ENCODE assay signal across 11 mouse cellular contexts in the genomic region with DNA sequence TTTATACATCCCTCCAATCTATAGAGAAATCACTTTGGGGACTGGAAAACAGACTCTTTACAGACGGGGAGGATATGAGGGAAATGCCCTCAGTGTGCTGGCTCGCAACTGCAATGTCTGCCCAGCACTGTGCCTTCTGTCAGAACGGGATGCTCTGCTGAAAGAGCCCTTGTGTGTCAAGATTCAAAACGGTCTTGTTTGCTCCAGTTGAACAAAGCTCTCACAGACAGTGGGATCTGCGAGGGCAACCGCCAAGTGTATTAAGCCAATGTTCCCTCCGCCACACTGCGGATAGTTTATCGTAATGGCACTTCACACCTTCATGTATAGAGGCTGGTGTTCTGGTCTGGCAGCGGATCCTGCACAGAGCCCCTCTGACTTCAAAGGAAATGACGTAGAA. TPM values are rescaled to one million over a fixed set of nuclear protein-coding genes. Genes with fewer than 3 reads are reported as not detected.
DNase-seq lines count a peak whose midpoint lies in the region; ATAC-seq lines count a peak whose summit lies in the region.
"Had no signal": no experiment of that assay in that cellular context is flagged by ENCODE, and none has a peak within 500 bp of the region (broad histone marks: within the 10 kb centered on the region; RNA-seq: fewer than 3 reads in every experiment).

No protein-coding gene starts in this region.

- H3K4me1 ChIP-seq in heart, embryonic 15.5 days (replicated peaks): peaks cover 5% of the 10 kb centered on the region
- no peaks in the 10 kb centered on the region for H3K4me1 ChIP-seq in midbrain, embryonic 14.5 days (ENCODE audit: control insufficient read depth, insufficient read depth, low read length)
- no peaks in the 10 kb centered on the region for H3K4me1 ChIP-seq in midbrain, embryonic 13.5 days (replicated peaks)
- no peaks in the 10 kb centered on the region; the same call in 1 of the 2 replicates for H3K4me1 ChIP-seq in embryonic facial prominence, embryonic 14.5 days (ENCODE audit: control insufficient read depth, insufficient read depth, low read length)
- H3K4me1 ChIP-seq in neural tube, embryonic 13.5 days (replicated peaks): 0 out of 2 replicates have a peak, but pooled peaks cover 5% of the 10 kb centered on the region

- 28% methylated on average over 11 of the region's 11 CpGs for WGBS in heart, embryonic 15.5 days
- WGBS in midbrain, embryonic 14.5 days: 63% methylated on average over 11 of the region's 11 CpGs
- WGBS in midbrain, embryonic 13.5 days: 70% methylated on average over 11 of the region's 11 CpGs
- 42% methylated on average over 11 of the region's 11 CpGs for WGBS in embryonic facial prominence, embryonic 14.5 days
- WGBS in neural tube, embryonic 13.5 days: 41% methylated on average over 11 of the region's 11 CpGs

- H3K9me3 ChIP-seq in heart, embryonic 15.5 days (replicated peaks): no peaks in the 10 kb centered on the region
- no peaks in the 10 kb centered on the region for H3K9me3 ChIP-seq in midbrain, embryonic 14.5 days (ENCODE audit: control insufficient read depth, low read length)
- H3K9me3 ChIP-seq in midbrain, embryonic 13.5 days: no peaks in the 10 kb centered on the region
- H3K9me3 ChIP-seq in embryonic facial prominence, embryonic 14.5 days (ENCODE audit: control insufficient read depth, low read length): no peaks in the 10 kb centered on the region
- H3K9me3 ChIP-seq in neural tube, embryonic 13.5 days: no peaks in the 10 kb centered on the region

- H3K27me3 ChIP-seq in heart, embryonic 15.5 days: no peaks in the 10 kb centered on the region
- H3K27me3 ChIP-seq in midbrain, embryonic 14.5 days (ENCODE audit: control insufficient read depth, insufficient read depth, low read length): no peaks in the 10 kb centered on the region
- H3K27me3 ChIP-seq in midbrain, embryonic 13.5 days: no peaks in the 10 kb centered on the region
- H3K27me3 ChIP-seq in embryonic facial prominence, embryonic 14.5 days (replicated peaks; ENCODE audit: control insufficient read depth, insufficient read depth, low read length): no peaks in the 10 kb centered on the region
- no peaks in the 10 kb centered on the region for H3K27me3 ChIP-seq in neural tube, embryonic 13.5 days
- H3K27me3 ChIP-seq: CH12.LX had no signal

- no peak for DNase-seq in heart, postnatal 4 days
- DNase-seq in midbrain, embryonic 14.5 days: peak; percentile 21
- DNase-seq in embryonic facial prominence, embryonic 14.5 days (ENCODE audit: low spot score): peak; percentile 53
- no peak for DNase-seq in adipocyte (ENCODE audit: low spot score)
- DNase-seq: kidney, postnatal 25 days; right cerebral cortex, postnatal 4 days had no signal

- ATAC-seq in heart, embryonic 15.5 days (replicated peaks; ENCODE audit: insufficient number of reproducible peaks, insufficient read depth, low FRiP score, low read depth): no peak
- no peak for ATAC-seq in midbrain, embryonic 14.5 days (ENCODE audit: low FRiP score, low TSS enrichment)
- ATAC-seq in midbrain, embryonic 13.5 days: no peak
- ATAC-seq in embryonic facial prominence, embryonic 14.5 days (ENCODE audit: low read depth): no peak; the same call in 1 of the 2 replicates
- 0 out of 2 replicates have a peak, but pooled peaks have one; percentile 32 for ATAC-seq in neural tube, embryonic 13.5 days (ENCODE audit: low read depth)

- peak overlapping the region; percentile 34 for H3K4me2 ChIP-seq in heart, embryonic 15.5 days
- H3K4me2 ChIP-seq in midbrain, embryonic 14.5 days (ENCODE audit: low read length): no peak overlapping the region
- no peak overlapping the region for H3K4me2 ChIP-seq in midbrain, embryonic 13.5 days (replicated peaks)
- H3K4me2 ChIP-seq in embryonic facial prominence, embryonic 14.5 days (ENCODE audit: low read depth, low read length): peak overlapping the region; percentile 27
- H3K4me2 ChIP-seq in neural tube, embryonic 13.5 days: peak overlapping the region; percentile 35

- no peaks in the 10 kb centered on the region for H3K36me3 ChIP-seq in heart, embryonic 15.5 days
- H3K36me3 ChIP-seq in midbrain, embryonic 14.5 days (ENCODE audit: control insufficient read depth, insufficient read depth, low read length): no peaks in the 10 kb centered on the region
- H3K36me3 ChIP-seq in midbrain, embryonic 13.5 days: no peaks in the 10 kb centered on the region
- H3K36me3 ChIP-seq in embryonic facial prominence, embryonic 14.5 days (ENCODE audit: control insufficient read depth, insufficient read depth, low read length): no peaks in the 10 kb centered on the region
- no peaks in the 10 kb centered on the region for H3K36me3 ChIP-seq in neural tube, embryonic 13.5 days

- H3K4me3 ChIP-seq in heart, embryonic 15.5 days: no peak overlapping the region
- H3K4me3 ChIP-seq in midbrain, embryonic 14.5 days (replicated peaks; ENCODE audit: low read depth, low read length): no peak overlapping the region
- H3K4me3 ChIP-seq in midbrain, embryonic 13.5 days (replicated peaks): no peak overlapping the region
- H3K4me3 ChIP-seq in embryonic facial prominence, embryonic 14.5 days (ENCODE audit: low read depth, low read length): no peak overlapping the region; the same call in 1 of the 2 replicates
- no peak overlapping the region for H3K4me3 ChIP-seq in neural tube, embryonic 13.5 days
- H3K4me3 ChIP-seq: myocyte had no signal

- H3K9ac ChIP-seq in heart, embryonic 15.5 days: no peak overlapping the region
- H3K9ac ChIP-seq in midbrain, embryonic 14.5 days (replicated peaks; ENCODE audit: low read length): no peak overlapping the region
- H3K9ac ChIP-seq in midbrain, embryonic 13.5 days (replicated peaks): no peak overlapping the region
- no peak overlapping the region for H3K9ac ChIP-seq in embryonic facial prominence, embryonic 14.5 days (ENCODE audit: low read depth, low read length)
- H3K9ac ChIP-seq in neural tube, embryonic 13.5 days: 0 out of 2 replicates have a peak overlapping the region, but pooled peaks have one; percentile 51

- H3K27ac ChIP-seq in heart, embryonic 15.5 days: no peak overlapping the region
- H3K27ac ChIP-seq in midbrain, embryonic 14.5 days (replicated peaks; ENCODE audit: low read depth, low read length): no peak overlapping the region
- no peak overlapping the region for H3K27ac ChIP-seq in midbrain, embryonic 13.5 days
- H3K27ac ChIP-seq in embryonic facial prominence, embryonic 14.5 days (replicated peaks; ENCODE audit: low read depth, low read length): peak overlapping the region; percentile 44
- no peak overlapping the region for H3K27ac ChIP-seq in neural tube, embryonic 13.5 days (replicated peaks)

RNA-seq across cellular contexts. Expression of gene Frs2, which starts 14.3 kb away (rescaled TPM):
- polyA plus RNA-seq in heart, embryonic 15.5 days (2015; fragmentation: Nextera tagmentation; extraction: Ambion mirVana): 14.8 and 14.9 TPM in 2 replicates
- total RNA-seq in heart, postnatal 4 days (2021): 10 to 100 TPM; 23.5 to 25.6 TPM
- polyA plus RNA-seq in midbrain, embryonic 14.5 days (2014; fragmentation: Nextera tagmentation; extraction: Ambion mirVana): 25.4 and 30.3 TPM in 2 replicates
- polyA plus RNA-seq in midbrain, embryonic 13.5 days (2015; fragmentation: Nextera tagmentation; extraction: Ambion mirVana): 19.0 and 22.2 TPM in 2 replicates
- 22.6 and 27.6 TPM in 2 replicates for polyA plus RNA-seq in embryonic facial prominence, embryonic 14.5 days (2014; fragmentation: Nextera tagmentation; extraction: Ambion mirVana)
- polyA plus RNA-seq in neural tube, embryonic 13.5 days (2015; fragmentation: Nextera tagmentation; extraction: Ambion mirVana): 20.9 and 27.1 TPM in 2 replicates

Comparison
In these comparisons a context has a peak if more than half of its experiments do, and no peak if none do; other contexts are left out.
1. H3K4me2 ChIP-seq: peak in heart, embryonic 15.5 days (single experiment), embryonic facial prominence, embryonic 14.5 days (single experiment) and neural tube, embryonic 13.5 days (single experiment); none in midbrain, embryonic 14.5 days (single experiment) and midbrain, embryonic 13.5 days (single experiment).
2. DNase-seq: peak in midbrain, embryonic 14.5 days (single experiment) and embryonic facial prominence, embryonic 14.5 days (single experiment); none in heart, postnatal 4 days (single experiment) and adipocyte (single experiment).